Mouse (Mus musculus) heart, embryonic 15.5 days (tissue): ENCODE data around the gene Mrps6. TPM values are rescaled to one million over a fixed set of nuclear protein-coding genes. Genes with fewer than 3 reads are reported as not detected.

ENCODE experiments used
- ATAC-seq: fragments of 200-750 bp; cut with Nextera tagmentation; replicated peaks from 2 replicates; pipeline ENCODE4 v1.8.0; 2017; ENCODE audit warnings: low read depth, moderate TSS enrichment; ENCODE audit not compliant: insufficient number of reproducible peaks, insufficient read depth, low FRiP score
- H3K27ac ChIP-seq: fragments of 300-500 bp; sonication (generic); 2 replicates; pipeline ENCODE4 v1.5.1; 2015; ENCODE audit warnings: mild to moderate bottlenecking, inconsistent platforms
- H3K27me3 ChIP-seq: fragments of 300-500 bp; sonication (generic); 2 replicates; pipeline ENCODE4 v1.6.1; 2015; ENCODE audit warnings: inconsistent platforms
- H3K36me3 ChIP-seq: fragments of 300-500 bp; sonication (generic); 2 replicates; pipeline ENCODE4 v1.6.1; 2015; ENCODE audit warnings: mild to moderate bottlenecking, inconsistent platforms
- H3K4me1 ChIP-seq: fragments of 300-500 bp; sonication (generic); replicated peaks from 2 replicates; pipeline ENCODE4 v1.6.1; 2015; ENCODE audit warnings: inconsistent platforms
- H3K4me2 ChIP-seq: fragments of 300-500 bp; sonication (generic); 2 replicates; pipeline ENCODE4 v1.6.1; 2015; ENCODE audit warnings: inconsistent platforms, mild to moderate bottlenecking, moderate library complexity
- H3K4me3 ChIP-seq: fragments of 300-500 bp; sonication (generic); 2 replicates; pipeline ENCODE4 v1.5.1; 2015; ENCODE audit warnings: mild to moderate bottlenecking, inconsistent platforms
- H3K9ac ChIP-seq: fragments of 300-500 bp; sonication (generic); 2 replicates; pipeline ENCODE4 v1.6.1; 2015; ENCODE audit warnings: mild to moderate bottlenecking, inconsistent platforms
- H3K9me3 ChIP-seq: fragments of 300-500 bp; sonication (generic); replicated peaks from 2 replicates; pipeline ENCODE4 v1.6.1; 2016; ENCODE audit warnings: inconsistent platforms
- WGBS: fragments of 180-500 bp; shearing (Covaris S2); methylation state at CpG from one replicate; pipeline ENCODE4 v1.1.7; 2015; ENCODE audit warnings: mixed read lengths; 5-methylcytosine and 5-hydroxymethylcytosine counted together
- polyA plus RNA-seq: library from polyadenylated mRNA; unstranded; fragments of >200 nt; fragmentation: Nextera tagmentation; extraction: Ambion mirVana; gene quantifications from 2 replicates; pipeline ENCODE4 v1.2.1, GENCODE M21; 2015

Gene Mrps6
- polyA plus RNA-seq, 1 experiment from 2014 or later: 106 TPM

GRCm38 (mm10) chr16:92129843-92130242 lies 71.8 kb downstream of the Mrps6 start:
- no peak overlapping the region for H3K4me3 ChIP-seq
- no peak overlapping the region for H3K9ac ChIP-seq

DNA sequence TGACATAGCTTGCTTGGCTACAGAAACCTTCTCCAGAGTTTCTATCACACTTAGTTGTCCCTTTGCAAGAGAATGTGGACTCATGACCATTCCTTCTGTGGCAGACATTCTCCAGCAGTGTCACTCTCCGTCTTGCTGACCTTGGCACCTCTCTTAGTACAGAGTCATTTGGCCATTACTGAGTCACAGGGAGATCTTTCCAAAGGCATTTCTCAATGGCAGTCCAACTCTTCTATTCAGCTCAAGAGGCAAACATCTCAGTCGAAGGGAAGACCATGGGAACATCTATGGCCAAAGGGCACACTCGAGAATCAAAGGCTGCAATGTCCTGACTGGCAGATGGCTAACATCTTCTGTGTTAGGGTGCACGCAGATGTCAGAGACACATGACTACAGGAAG lies 74.4 kb downstream of the Mrps6 start:
- WGBS: 80% methylated on average over 4 of the region's 4 CpGs
- no peak for ATAC-seq
- H3K27me3 ChIP-seq: no peaks in the 10 kb centered on the region
- no peak overlapping the region for H3K27ac ChIP-seq
- H3K4me2 ChIP-seq: no peak overlapping the region
- H3K4me3 ChIP-seq: no peak overlapping the region
- H3K4me1 ChIP-seq: no peaks in the 10 kb centered on the region
- no peaks in the 10 kb centered on the region for H3K36me3 ChIP-seq
- no peaks in the 10 kb centered on the region for H3K9me3 ChIP-seq
- H3K9ac ChIP-seq: no peak overlapping the region

More at GRCm38 (mm10) chr16:92129843-92130242, 71.8 kb downstream of the Mrps6 start:
- no peaks in the 10 kb centered on the region for H3K4me1 ChIP-seq
- H3K9me3 ChIP-seq: no peaks in the 10 kb centered on the region
- WGBS: 85% methylated on average over 8 of the region's 8 CpGs
- ATAC-seq: no peak
- H3K27me3 ChIP-seq: no peaks in the 10 kb centered on the region
- H3K27ac ChIP-seq: no peak overlapping the region
- no peaks in the 10 kb centered on the region for H3K36me3 ChIP-seq
- no peak overlapping the region for H3K4me2 ChIP-seq

GRCm38 (mm10) chr16:92134148-92134764 lies 76.2 kb downstream of the Mrps6 start:
- H3K27ac ChIP-seq: no peak overlapping the region
- no peak for ATAC-seq
- 0 out of 2 replicates have a peak, but pooled peaks cover 1% of the 10 kb centered on the region for H3K4me1 ChIP-seq
- H3K36me3 ChIP-seq: no peaks in the 10 kb centered on the region
- no peak overlapping the region for H3K4me3 ChIP-seq
- H3K9ac ChIP-seq: no peak overlapping the region
- WGBS: 80% methylated on average over 11 of the region's 11 CpGs
- no peaks in the 10 kb centered on the region for H3K27me3 ChIP-seq
- no peak overlapping the region for H3K4me2 ChIP-seq
- no peaks in the 10 kb centered on the region for H3K9me3 ChIP-seq

DNA sequence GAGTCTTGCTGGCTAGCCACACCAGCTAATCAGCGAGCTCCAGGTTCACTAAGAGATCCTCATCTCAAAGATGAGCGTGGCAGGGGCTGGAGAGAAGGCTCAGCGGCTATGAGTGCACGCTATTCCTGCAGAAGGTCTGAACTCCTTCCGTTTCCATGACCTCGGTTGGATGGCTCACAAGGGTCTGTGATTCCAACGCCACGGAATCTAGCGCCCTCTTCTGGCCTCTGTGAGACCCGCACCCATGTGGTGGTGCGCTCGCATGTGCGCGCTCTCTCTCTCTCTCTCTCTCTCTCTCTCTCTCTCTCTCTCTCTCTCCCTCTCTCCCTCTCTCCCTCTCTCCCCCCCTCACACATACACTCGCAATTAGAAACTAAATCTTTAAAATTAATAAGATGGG lies 78.2 kb downstream of the Mrps6 start:
- no peak overlapping the region for H3K4me2 ChIP-seq
- 90% methylated on average over 15 of the region's 15 CpGs for WGBS
- 0 out of 2 replicates have a peak, but pooled peaks cover 4% of the 10 kb centered on the region for H3K4me1 ChIP-seq
- no peak overlapping the region for H3K9ac ChIP-seq
- H3K4me3 ChIP-seq: no peak overlapping the region
- H3K36me3 ChIP-seq: no peaks in the 10 kb centered on the region
- H3K9me3 ChIP-seq: no peaks in the 10 kb centered on the region
- no peak for ATAC-seq
- H3K27me3 ChIP-seq: no peaks in the 10 kb centered on the region
- no peak overlapping the region for H3K27ac ChIP-seq

DNA sequence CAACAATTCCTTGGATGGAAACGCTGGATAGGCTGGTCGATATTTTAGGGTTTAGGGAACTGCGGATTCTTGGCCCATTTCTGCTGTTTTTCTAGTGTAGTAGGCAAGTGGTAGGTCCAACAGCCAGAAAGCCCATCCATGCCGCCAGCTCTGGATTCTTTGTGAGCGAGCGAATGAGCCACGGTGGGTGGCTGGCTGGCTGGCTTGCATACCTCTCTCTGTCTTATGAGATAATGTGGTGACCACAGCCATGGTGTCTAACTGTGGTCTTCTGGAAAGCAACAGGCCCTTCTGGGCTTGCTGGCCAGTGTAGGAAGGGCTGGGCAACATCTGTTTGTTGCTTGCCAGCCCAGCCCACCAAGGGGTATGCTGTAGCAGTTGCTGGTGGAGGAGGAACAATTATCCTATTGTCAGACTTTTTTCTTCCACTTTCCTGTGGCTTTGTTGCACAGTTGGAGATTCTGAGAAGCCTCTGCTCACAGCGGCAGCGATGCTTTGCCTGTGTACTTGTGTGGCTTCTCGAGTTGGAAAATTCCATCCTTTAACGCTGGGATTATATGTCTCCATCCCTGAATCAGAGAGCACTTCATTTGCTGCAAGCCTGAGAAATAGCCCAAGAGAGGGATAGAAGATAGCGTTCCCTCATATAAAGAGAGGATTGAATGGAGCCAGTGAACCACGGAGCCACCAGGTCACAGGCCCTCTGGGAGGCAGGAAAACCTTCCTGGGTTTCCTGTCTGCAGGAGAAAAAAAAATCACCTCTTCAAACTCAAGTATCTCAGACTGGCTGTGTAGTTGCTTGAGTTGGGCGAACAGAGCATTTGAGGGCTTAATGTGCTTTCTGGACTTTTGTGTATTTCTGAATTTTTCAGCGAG lies 81.6 kb downstream of the Mrps6 start:
- Histone ChIP-seq H3K4me2 (no peak overlapping the region), H3K9ac (no peak overlapping the region), H3K27ac (0 out of 2 replicates have a peak overlapping the region, but pooled peaks have one; percentile 1), H3K4me3 (no peak overlapping the region), H3K36me3 (no peaks in the 10 kb centered on the region), H3K9me3 (no peaks in the 10 kb centered on the region), H3K4me1 (0 out of 2 replicates have a peak, but pooled peaks cover 4% of the 10 kb centered on the region), H3K27me3 (no peaks in the 10 kb centered on the region)
- 65% methylated on average over 15 of the region's 15 CpGs for WGBS
- no peak for ATAC-seq

- no peak overlapping the region for H3K4me3 ChIP-seq
- no peak for ATAC-seq
- 77% methylated on average over 9 of the region's 9 CpGs for WGBS
- H3K27me3 ChIP-seq: no peaks in the 10 kb centered on the region
- no peak overlapping the region for H3K9ac ChIP-seq
- H3K27ac ChIP-seq: no peak overlapping the region
- H3K4me1 ChIP-seq: 0 out of 2 replicates have a peak, but pooled peaks cover 4% of the 10 kb centered on the region
- no peaks in the 10 kb centered on the region for H3K9me3 ChIP-seq
- no peaks in the 10 kb centered on the region for H3K36me3 ChIP-seq
- no peak overlapping the region for H3K4me2 ChIP-seq
These were observed 82.3 kb downstream of the Mrps6 start for GRCm38 (mm10) chr16:92140328-92140727.

GRCm38 (mm10) chr16:92141021-92141420 lies 83.0 kb downstream of the Mrps6 start:
- Histone ChIP-seq H3K36me3 (no peaks in the 10 kb centered on the region), H3K27ac (no peak overlapping the region), H3K4me1 (0 out of 2 replicates have a peak, but pooled peaks cover 4% of the 10 kb centered on the region), H3K4me2 (no peak overlapping the region), H3K9ac (no peak overlapping the region), H3K27me3 (no peaks in the 10 kb centered on the region), H3K9me3 (no peaks in the 10 kb centered on the region), H3K4me3 (no peak overlapping the region)
- ATAC-seq: no peak
- WGBS: 96% methylated on average over 12 of the region's 12 CpGs

GRCm38 (mm10) chr16:92142426-92143012 lies 84.4 kb downstream of the Mrps6 start:
- Histone ChIP-seq H3K27me3 (no peaks in the 10 kb centered on the region), H3K4me3 (no peak overlapping the region), H3K9ac (no peak overlapping the region), H3K27ac (no peak overlapping the region), H3K36me3 (no peaks in the 10 kb centered on the region), H3K9me3 (no peaks in the 10 kb centered on the region), H3K4me1 (0 out of 2 replicates have a peak, but pooled peaks cover 4% of the 10 kb centered on the region), H3K4me2 (no peak overlapping the region)
- 76% methylated on average over 9 of the region's 9 CpGs for whole genome bisulfite sequencing
- ATAC-seq: no peak

- H3K4me2 ChIP-seq: no peak overlapping the region
- H3K4me1 ChIP-seq: no peaks in the 10 kb centered on the region
- H3K9me3 ChIP-seq: no peaks in the 10 kb centered on the region
- no peaks in the 10 kb centered on the region for H3K36me3 ChIP-seq
- no peak overlapping the region for H3K9ac ChIP-seq
- WGBS: 81% methylated on average over 12 of the region's 12 CpGs
- no peak overlapping the region for H3K4me3 ChIP-seq
- H3K27me3 ChIP-seq: no peaks in the 10 kb centered on the region
- no peak overlapping the region for H3K27ac ChIP-seq
- ATAC-seq: no peak
These were observed 89.7 kb downstream of the Mrps6 start for GRCm38 (mm10) chr16:92147631-92148366.

DNA sequence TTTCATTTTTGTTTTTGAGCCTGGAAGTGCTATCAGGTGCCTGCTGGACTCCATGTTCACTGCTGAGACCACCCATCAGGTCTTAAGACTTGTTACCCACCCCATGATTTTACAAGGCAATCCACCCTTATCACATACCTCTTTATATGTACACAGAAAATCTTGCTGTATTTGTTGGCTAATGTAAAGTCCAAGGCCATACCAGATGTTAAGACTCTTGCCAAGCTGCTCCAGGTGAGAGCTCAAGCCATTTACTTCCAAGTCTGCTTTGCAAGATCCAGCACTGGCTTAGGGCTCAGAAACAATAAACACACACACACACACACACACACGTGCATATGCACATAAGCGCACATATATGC lies 90.3 kb downstream of the Mrps6 start:
- no peaks in the 10 kb centered on the region for H3K36me3 ChIP-seq
- no peak overlapping the region for H3K9ac ChIP-seq
- no peak for ATAC-seq
- no peaks in the 10 kb centered on the region for H3K4me1 ChIP-seq
- H3K4me3 ChIP-seq: no peak overlapping the region
- H3K27me3 ChIP-seq: no peaks in the 10 kb centered on the region
- H3K27ac ChIP-seq: no peak overlapping the region
- H3K9me3 ChIP-seq: no peaks in the 10 kb centered on the region
- 72% methylated on average over 2 of the region's 2 CpGs for WGBS
- H3K4me2 ChIP-seq: no peak overlapping the region

DNA sequence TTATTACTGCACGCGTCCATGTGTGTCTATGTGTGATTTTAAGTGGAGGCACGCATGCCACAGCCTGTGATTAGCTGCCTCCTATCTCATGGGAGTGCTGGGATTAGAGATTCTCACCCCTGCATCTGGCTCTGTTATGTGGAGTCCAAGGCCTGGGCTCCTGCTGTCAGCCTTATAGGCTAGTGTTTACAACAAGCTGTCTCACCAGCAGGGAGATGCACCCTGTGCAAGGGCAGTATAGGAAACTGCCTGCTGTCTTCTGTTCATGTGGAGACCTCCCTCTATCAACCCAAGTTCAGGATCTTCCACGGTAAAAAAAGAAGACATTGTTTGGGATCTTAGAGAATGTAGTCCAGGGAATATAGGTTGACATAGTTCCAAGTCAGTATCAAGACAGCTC lies 92.9 kb downstream of the Mrps6 start:
- no peak for ATAC-seq
- H3K27ac ChIP-seq: no peak overlapping the region
- H3K4me1 ChIP-seq: no peaks in the 10 kb centered on the region
- 60% methylated on average over 4 of the region's 4 CpGs for WGBS
- no peaks in the 10 kb centered on the region for H3K36me3 ChIP-seq
- H3K9me3 ChIP-seq: no peaks in the 10 kb centered on the region
- no peak overlapping the region for H3K4me3 ChIP-seq
- no peaks in the 10 kb centered on the region for H3K27me3 ChIP-seq
- no peak overlapping the region for H3K4me2 ChIP-seq
- no peak overlapping the region for H3K9ac ChIP-seq
